Mouse (Mus musculus) lung, adult 2 months (tissue): ENCODE results near the gene Npat.

Experiments used
- CTCF ChIP-seq: fragments of 200-500 bp; IDR thresholded peaks from 2 replicates; pipeline ENCODE4 v1.5.1; 2011; ENCODE audit warnings: mild to moderate bottlenecking, low read length, control low read depth; ENCODE audit not compliant: insufficient read depth
- POLR2A ChIP-seq: fragments of 200-500 bp; IDR thresholded peaks from 2 replicates; pipeline ENCODE4 v1.6.1; 2011; ENCODE audit warnings: low read depth, mild to moderate bottlenecking, control low read depth, low read length, borderline replicate concordance; ENCODE audit errors: extremely low read depth

- TF ChIP-seq CTCF (no peak), POLR2A (no peak)
These were observed 67.0 kb downstream of the Npat start for GRCm38 (mm10) chr9:53603849-53604248.
